Comparison of ENCODE assay signal across 28 mouse cellular contexts in genomic region chr6:101059058-101059457, GRCm38 (mm10).
A peak's percentile ranks its signal among the peaks of the same experiment; 100 is the strongest.
DNase-seq lines count a peak whose midpoint lies in the region; ATAC-seq lines count a peak whose summit lies in the region.
"Had no signal": no experiment of that assay in that cellular context is flagged by ENCODE, and none has a peak within 500 bp of the region (broad histone marks: within the 10 kb centered on the region; RNA-seq: fewer than 3 reads in every experiment).

No protein-coding gene starts in this region.

- H3K27me3 ChIP-seq in hindbrain, embryonic 13.5 days, result no peaks in the 10 kb centered on the region
- H3K27me3 ChIP-seq in neural tube, embryonic 14.5 days (ENCODE audit: control insufficient read depth, insufficient read depth, low read length), result no peaks in the 10 kb centered on the region
- H3K27me3 ChIP-seq: liver, embryonic 12.5 days; midbrain, embryonic 15.5 days had no signal

- peak overlapping the region; percentile 25; the same call in 1 of the 2 replicates for H3K27ac ChIP-seq in hindbrain, embryonic 13.5 days
- H3K27ac ChIP-seq in neural tube, embryonic 14.5 days (ENCODE audit: low read depth, low read length), result no peak overlapping the region
- H3K27ac ChIP-seq: forebrain, embryonic 12.5 days; layer of hippocampus, adult 2 months; left cerebral cortex, adult 2 months; liver, embryonic 12.5 days; macrophage; midbrain, embryonic 15.5 days had no signal

- H3K9ac ChIP-seq in hindbrain, embryonic 13.5 days, result no peak overlapping the region
- no peak overlapping the region for H3K9ac ChIP-seq in neural tube, embryonic 14.5 days (replicated peaks; ENCODE audit: low read depth, low read length)
- H3K9ac ChIP-seq: forebrain, embryonic 12.5 days; liver, embryonic 12.5 days; midbrain, embryonic 15.5 days had no signal

- no peak; the same call in 1 of the 2 replicates for ATAC-seq in hindbrain, embryonic 13.5 days (ENCODE audit: low FRiP score)
- peak; percentile 41 for ATAC-seq in neural tube, embryonic 14.5 days (ENCODE audit: low read depth)
- ATAC-seq: activated CD4-positive, CD25-positive, alpha-beta regulatory T cell, adult 4 months; inflammation-experienced regulatory T-cells, adult 6 months; liver, embryonic 12.5 days; lung, postnatal 0 days; midbrain, embryonic 15.5 days had no signal

- no peak overlapping the region for H3K4me3 ChIP-seq in hindbrain, embryonic 13.5 days
- no peak overlapping the region for H3K4me3 ChIP-seq in neural tube, embryonic 14.5 days (ENCODE audit: low read depth, low read length)
- H3K4me3 ChIP-seq: forebrain, embryonic 12.5 days; layer of hippocampus, adult 2 months; left cerebral cortex, adult 2 months; liver, embryonic 12.5 days; midbrain, embryonic 15.5 days had no signal

- no peaks in the 10 kb centered on the region for H3K9me3 ChIP-seq in hindbrain, embryonic 13.5 days
- H3K9me3 ChIP-seq in neural tube, embryonic 14.5 days (ENCODE audit: control insufficient read depth, low read length), result no peaks in the 10 kb centered on the region
- H3K9me3 ChIP-seq: forebrain, embryonic 12.5 days; liver, embryonic 12.5 days; midbrain, embryonic 15.5 days had no signal

- H3K4me1 ChIP-seq in hindbrain, embryonic 13.5 days (replicated peaks), result peaks cover 14% of the 10 kb centered on the region
- H3K4me1 ChIP-seq in neural tube, embryonic 14.5 days (ENCODE audit: control insufficient read depth, insufficient read depth, low read length), result no peaks in the 10 kb centered on the region
- H3K4me1 ChIP-seq: forebrain, embryonic 12.5 days; liver, embryonic 12.5 days had no signal

- intact Hi-C loops in left cerebral cortex, postnatal 4 days (cut with DNase I), result no loop called here
- intact Hi-C loops in left cerebral cortex, postnatal 36 days (cut with DNase I), result no loop called here

- WGBS in hindbrain, embryonic 13.5 days, result 33% methylated on average over 8 of the region's 8 CpGs
- WGBS in neural tube, embryonic 14.5 days, result 22% methylated on average over 8 of the region's 8 CpGs

- H3K4me2 ChIP-seq in hindbrain, embryonic 13.5 days, result no peak overlapping the region
- no peak overlapping the region for H3K4me2 ChIP-seq in neural tube, embryonic 14.5 days (ENCODE audit: low read depth, low read length)
- H3K4me2 ChIP-seq: forebrain, embryonic 12.5 days; heart, embryonic 11.5 days; liver, embryonic 12.5 days; midbrain, embryonic 15.5 days had no signal

- no peaks in the 10 kb centered on the region for H3K36me3 ChIP-seq in hindbrain, embryonic 13.5 days
- H3K36me3 ChIP-seq in neural tube, embryonic 14.5 days (ENCODE audit: control insufficient read depth, insufficient read depth, low read length), result no peaks in the 10 kb centered on the region
- H3K36me3 ChIP-seq: forebrain, embryonic 12.5 days; liver, embryonic 12.5 days; midbrain, embryonic 15.5 days had no signal

- peak; percentile 48 to 66 for DNase-seq in cerebellum, postnatal 10 days
- no peak for DNase-seq in cerebellum, adult 9-10 months
- peak; percentile 53 for DNase-seq in left cerebral cortex, postnatal 4 days
- no peak for DNase-seq in left cerebral cortex, postnatal 36 days (ENCODE audit: low spot score in 2 of 2)
- no peak for DNase-seq in frontal cortex, postnatal 36 days (ENCODE audit: low spot score in 2 of 2)
- DNase-seq in right cerebral cortex, adult 2 months (ENCODE audit: low spot score in 2 of 2), result no peak
- DNase-seq: adrenal gland, adult 2 months; adrenal gland, postnatal 36 days; cerebellum, adult 2 months; gastrocnemius, postnatal 36 days; heart, adult 18-20 months; heart, postnatal 36 days; kidney, adult 18-20 months; kidney, postnatal 36 days; lung, adult 18-20 months; thymus, postnatal 4 days had no signal

Comparison
In these comparisons a context has a peak if more than half of its experiments do, and no peak if none do; other contexts are left out.
1. DNase-seq: peak in cerebellum, postnatal 10 days (2 of 2) and left cerebral cortex, postnatal 4 days (single experiment); none in cerebellum, adult 9-10 months (single experiment), left cerebral cortex, postnatal 36 days (0 of 2), frontal cortex, postnatal 36 days (0 of 2) and right cerebral cortex, adult 2 months (0 of 2).